Mouse (Mus musculus) liver, embryonic 14.5 days (tissue): ENCODE data around the gene Pex14. TPM values are rescaled to one million over a fixed set of nuclear protein-coding genes. Genes with fewer than 3 reads are reported as not detected.

Experiments used
- ATAC-seq: fragments of 200-750 bp; cut with Nextera tagmentation; 2 replicates; pipeline ENCODE4 v1.8.0; 2017; ENCODE audit warnings: moderate number of reproducible peaks, mild to moderate bottlenecking, moderate library complexity; ENCODE audit not compliant: insufficient read depth
- DNase-seq, 3 experiments: peaks; one replicate each; pipeline ENCODE4 v3.0.0-alpha.2; 2012 to 2013; ENCODE audit warnings: low read depth in 3 of 3, low spot score in 3 of 3
- H3K27ac ChIP-seq: fragments of 300-500 bp; sonication (generic); 2 replicates; pipeline ENCODE4 v1.5.1; 2014; ENCODE audit warnings: moderate library complexity, mild to moderate bottlenecking, control low read depth, inconsistent platforms
- H3K27me3 ChIP-seq: fragments of 300-500 bp; sonication (generic); 2 replicates; pipeline ENCODE4 v1.6.1; 2014; ENCODE audit warnings: mild to moderate bottlenecking, low read length, moderate library complexity; ENCODE audit not compliant: control insufficient read depth, insufficient read depth
- H3K36me3 ChIP-seq: fragments of 300-500 bp; sonication (generic); replicated peaks from 2 replicates; pipeline ENCODE4 v1.6.1; 2014; ENCODE audit warnings: low read depth; ENCODE audit not compliant: control insufficient read depth, insufficient read depth
- H3K4me1 ChIP-seq, 2 experiments: fragments of 200-500 bp in 1 of 2; fragments of 300-500 bp in 1 of 2; sonication (generic) in 1 of 2; replicated peaks; 2 replicates each; pipeline ENCODE4 v1.6.1; 2012 to 2014; ENCODE audit warnings: antibody characterized with exemption in 1 of 2, inconsistent platforms in 1 of 2, low read length in 1 of 2; ENCODE audit not compliant: control insufficient read depth in 2 of 2, insufficient read depth in 2 of 2
- H3K4me2 ChIP-seq: fragments of 300-500 bp; sonication (generic); 2 replicates; pipeline ENCODE4 v1.6.1; 2014; ENCODE audit warnings: low read depth, mild to moderate bottlenecking, control low read depth, moderate library complexity
- H3K4me3 ChIP-seq, 2 experiments: fragments of 200-500 bp in 1 of 2; fragments of 300-500 bp in 1 of 2; sonication (generic) in 1 of 2; 2 replicates each; pipeline ENCODE4 v1.5.1; 2012 to 2014; ENCODE audit warnings: low read depth in 2 of 2, low read length in 2 of 2, mild to moderate bottlenecking in 2 of 2, control low read depth in 1 of 2, inconsistent platforms in 1 of 2, moderate library complexity in 1 of 2; ENCODE audit not compliant: insufficient read depth in 1 of 2
- H3K9ac ChIP-seq: fragments of 300-500 bp; sonication (generic); replicated peaks from 2 replicates; pipeline ENCODE4 v1.6.1; 2014; ENCODE audit warnings: mild to moderate bottlenecking, control low read depth, moderate library complexity
- H3K9me3 ChIP-seq: fragments of 300-500 bp; sonication (generic); 2 replicates; pipeline ENCODE4 v1.6.1; 2016; ENCODE audit warnings: low read length, mixed read lengths; ENCODE audit not compliant: control insufficient read depth
- CTCF ChIP-seq: IDR thresholded peaks from 2 replicates; pipeline ENCODE4 v1.5.1; 2016; ENCODE audit warnings: antibody characterized with exemption, low read depth, control low read depth
- EP300 ChIP-seq: IDR thresholded peaks from 2 replicates; pipeline ENCODE4 v1.6.1; 2016; ENCODE audit warnings: antibody characterized with exemption, low read depth
- WGBS: fragments of 180-500 bp; shearing (Covaris S2); extraction: QIAGEN DNeasy Blood & Tissue Kit; methylation state at CpG from one replicate; pipeline ENCODE4 v1.1.7; 2014; ENCODE audit not compliant: insufficient replicate concordance; 5-methylcytosine and 5-hydroxymethylcytosine counted together
- polyA plus RNA-seq, 2 experiments: library from polyadenylated mRNA; depleted of rRNA in 1 of 2; stranded (reverse) in 1 of 2; unstranded in 1 of 2; fragments of >200 nt; fragmentation: Nextera tagmentation in 1 of 2; extraction: Ambion mirVana in 1 of 2; gene quantifications; 2 replicates each; pipeline versions ENCODE4 v1.2.1 to v1.2.3; 2012 to 2014

Gene Pex14
- 11.4 and 12.2 TPM in 2 replicates for polyA plus RNA-seq (2012; rRNA removed)
- polyA plus RNA-seq (2014; fragmentation: Nextera tagmentation; extraction: Ambion mirVana), result 14.9 and 15.4 TPM in 2 replicates

GRCm38 (mm10) chr4:149099369-149100017 lies at the start of gene Pex14:
Pex14 (minus strand) TSS chr4:149099876.
- no peak for TF ChIP-seq CTCF
- TF ChIP-seq EP300, result no peak
- Histone ChIP-seq H3K4me2 (peak within 1 kb of the TSS; percentile 74), H3K4me1 (peaks cover 8 to 12% of the 10 kb centered on the region in 2 experiments), H3K27ac (peak within 1 kb of the TSS; percentile 6; the same call in 1 of the 2 replicates), H3K27me3 (no peaks in the 10 kb centered on the region), H3K36me3 (no peaks in the 10 kb centered on the region), H3K9ac (peak within 1 kb of the TSS; percentile 93), H3K4me3 (peak within 1 kb of the TSS; percentile 83 to 97), H3K9me3 (no peaks in the 10 kb centered on the region)
- DNase-seq (peak; percentile 78 to 83 (median 80)), ATAC-seq (peak; percentile 79)
- under 1% methylated on average over 47 of the region's 50 CpGs for WGBS

- Histone ChIP-seq H3K27me3 (no peaks in the 10 kb centered on the region), H3K4me2 (no peak overlapping the region), H3K36me3 (peaks cover 25% of the 10 kb centered on the region), H3K9ac (no peak overlapping the region), H3K9me3 (no peaks in the 10 kb centered on the region), H3K4me1 (peaks cover 0 to 13% of the 10 kb centered on the region in 2 experiments; a peak in 2 of 4 replicates), H3K27ac (no peak overlapping the region), H3K4me3 (no peak overlapping the region)
- TF ChIP-seq CTCF, result no peak
- TF ChIP-seq EP300, result no peak
- WGBS, result 62% methylated on average over 9 of the region's 9 CpGs
- ATAC-seq (no peak), DNase-seq (no peak)
Measured at GRCm38 (mm10) chr4:149149196-149149595, 49.5 kb upstream of the Pex14 start.

GRCm38 (mm10) chr4:149148084-149148483 lies 48.4 kb upstream of the Pex14 start:
- H3K4me2 ChIP-seq, result no peak overlapping the region
- H3K36me3 ChIP-seq, result peaks cover 16% of the 10 kb centered on the region
- H3K27me3 ChIP-seq, result no peaks in the 10 kb centered on the region
- no peak overlapping the region for H3K27ac ChIP-seq
- no peak for TF ChIP-seq CTCF
- no peak overlapping the region for H3K4me3 ChIP-seq
- H3K4me1 ChIP-seq, result peaks cover 0 to 13% of the 10 kb centered on the region in 2 experiments; a peak in 2 of 4 replicates
- DNase-seq (no peak), ATAC-seq (no peak)
- 51% methylated on average over 4 of the region's 4 CpGs for WGBS
- no peaks in the 10 kb centered on the region for H3K9me3 ChIP-seq
- H3K9ac ChIP-seq, result no peak overlapping the region

- Histone ChIP-seq H3K27ac (no peak overlapping the region), H3K4me1 (peaks cover 0 to 13% of the 10 kb centered on the region in 2 experiments; a peak in 2 of 4 replicates), H3K9ac (no peak overlapping the region), H3K27me3 (no peaks in the 10 kb centered on the region), H3K9me3 (no peaks in the 10 kb centered on the region), H3K36me3 (peaks cover 12% of the 10 kb centered on the region), H3K4me2 (no peak overlapping the region), H3K4me3 (no peak overlapping the region)
- no peak for ATAC-seq
- DNase-seq, result no peak
- TF ChIP-seq EP300 (no peak), CTCF (no peak)
- WGBS, result 56% methylated on average over 7 of the region's 7 CpGs
Measured at GRCm38 (mm10) chr4:149147528-149147927, 47.9 kb upstream of the Pex14 start.

- TF ChIP-seq CTCF, result no peak
- no peak for TF ChIP-seq EP300
- no peak overlapping the region for H3K27ac ChIP-seq
- ATAC-seq (no peak), DNase-seq (no peak)
- H3K27me3 ChIP-seq, result no peaks in the 10 kb centered on the region
- peaks cover 1% of the 10 kb centered on the region; the same call in 1 of the 2 replicates for H3K36me3 ChIP-seq
- peaks cover 0 to 13% of the 10 kb centered on the region in 2 experiments; a peak in 2 of 4 replicates for H3K4me1 ChIP-seq
- 69% methylated on average over 4 of the region's 4 CpGs for WGBS
- no peak overlapping the region for H3K4me2 ChIP-seq
- no peak overlapping the region for H3K9ac ChIP-seq
- H3K4me3 ChIP-seq, result no peak overlapping the region
- no peaks in the 10 kb centered on the region for H3K9me3 ChIP-seq
Measured at GRCm38 (mm10) chr4:149145151-149145550, 45.5 kb upstream of the Pex14 start.
